Mouse (Mus musculus) central nervous system, embryonic 14 days (tissue): ENCODE results near the gene Slc38a2. TPM values are rescaled to one million over a fixed set of nuclear protein-coding genes. Genes with fewer than 3 reads are reported as not detected.

Source experiments
- polyA plus RNA-seq: library from polyadenylated mRNA; depleted of rRNA; stranded (reverse); fragments of >200 nt; gene quantifications from 2 replicates; pipeline ENCODE4 v1.2.3, GENCODE M21; 2012; rRNA removed

Gene Slc38a2
- polyA plus RNA-seq, result 112 and 124 TPM in 2 replicates

DNA sequence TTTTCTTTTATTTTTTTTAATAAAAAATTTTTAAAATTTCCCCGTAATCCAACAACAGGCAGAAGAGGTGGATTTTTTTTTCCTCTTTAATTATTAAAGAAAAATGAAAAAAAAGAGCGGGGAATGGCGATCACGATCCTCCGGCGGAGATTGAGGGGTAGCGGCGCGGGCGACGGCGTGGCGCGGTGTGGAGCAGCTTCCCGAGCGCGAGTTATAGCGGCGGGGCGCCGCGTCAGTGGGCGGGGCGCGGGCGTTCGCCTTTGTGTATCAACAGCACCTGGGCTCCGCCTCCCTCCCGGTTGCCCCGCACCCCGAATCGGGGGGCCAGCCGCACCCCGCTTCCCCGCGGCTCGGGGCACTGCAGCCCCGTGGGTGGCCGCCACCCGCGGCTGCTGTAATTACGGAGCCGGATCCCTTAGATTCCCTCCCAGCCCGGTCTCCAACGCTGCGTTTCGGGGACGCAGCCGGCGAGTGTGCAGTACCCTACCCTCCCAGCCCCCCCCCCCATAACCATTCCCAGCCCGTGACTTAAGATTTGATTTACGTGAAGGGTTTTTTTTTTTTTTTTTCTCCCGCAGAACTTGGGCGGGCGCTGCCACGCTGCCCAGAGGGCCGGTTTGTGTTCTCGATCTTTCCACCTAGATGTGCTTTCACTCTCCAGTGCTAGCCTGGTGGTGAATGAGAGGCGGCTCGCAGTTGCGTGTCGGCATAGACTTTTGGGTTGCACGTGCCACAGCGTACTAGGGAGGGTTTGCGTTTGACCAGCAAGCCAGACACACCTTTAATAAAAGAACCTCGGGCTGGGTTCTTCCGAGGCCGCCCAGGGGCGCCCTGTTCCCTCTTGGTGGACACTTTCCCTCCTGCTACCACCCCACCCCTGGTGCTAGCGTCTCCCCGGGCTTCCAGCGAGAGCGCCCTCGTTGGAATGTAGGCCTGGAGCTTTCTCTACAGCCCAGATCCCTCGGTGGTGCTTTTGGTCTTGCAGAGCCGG is at the start of gene Slc38a2:
Gene Slc38a2 (minus strand): TSS at position 210 of the 991 bp plus-strand sequence.

DNA sequence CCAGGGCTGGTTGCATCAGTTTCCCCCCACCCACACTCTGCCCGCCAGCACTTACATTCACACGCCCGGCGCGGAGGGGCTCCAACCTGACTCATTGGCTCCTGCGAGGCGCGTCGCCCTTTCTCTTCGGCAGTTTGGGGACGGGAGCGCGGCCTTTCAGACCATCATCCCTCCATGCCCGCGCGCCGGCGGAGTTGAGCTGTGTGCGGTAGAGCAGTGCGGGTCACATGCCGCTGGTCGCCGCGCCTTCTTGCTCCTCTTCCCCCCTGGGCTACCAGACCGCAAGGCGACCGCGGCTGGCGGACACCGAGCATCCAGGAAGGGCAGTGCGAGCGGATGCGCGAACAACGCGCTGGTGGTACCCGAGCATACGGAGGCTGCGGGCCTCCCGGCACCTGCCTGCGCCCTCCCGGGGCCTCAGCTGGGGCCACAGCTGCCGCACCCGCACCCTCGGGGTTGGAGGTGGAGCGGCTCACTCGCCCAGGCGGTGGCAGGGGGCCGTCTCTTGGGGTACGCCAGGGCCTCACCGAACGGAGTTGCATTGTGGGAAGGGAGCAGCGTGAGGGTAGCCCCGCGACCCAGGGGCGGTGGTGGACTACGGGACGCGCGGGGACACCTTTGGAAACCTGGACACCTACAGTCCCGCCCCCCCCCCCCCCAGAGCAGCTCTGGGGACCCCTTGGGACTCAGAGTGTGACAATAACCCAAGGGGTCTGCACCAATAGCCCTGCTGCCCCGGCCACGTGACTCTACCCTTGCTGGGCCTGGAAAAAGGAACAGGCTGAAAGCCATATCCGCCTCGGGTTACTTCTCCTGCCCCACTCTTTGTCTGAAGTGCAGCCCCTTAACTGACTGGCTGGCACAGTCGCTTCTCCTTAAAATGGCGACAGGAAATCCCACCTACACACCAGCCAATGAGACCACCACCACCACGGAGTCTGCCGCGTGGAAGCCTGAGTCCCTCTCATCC is 56.8 kb downstream of the Slc38a2 start, which contains the start of gene Slc38a1:
Gene Slc38a1 (minus strand): TSS at position 478 of the 970 bp plus-strand sequence.

Other genes starting within 250 kb of the Slc38a2 start
- 34.1 and 34.8 TPM in 2 replicates for gene Scaf11, start 238.9 kb downstream of the Slc38a2 start, polyA plus RNA-seq
- 87.3 and 98.8 TPM in 2 replicates for gene Slc38a1, start 56.8 kb downstream of the Slc38a2 start, polyA plus RNA-seq